Mouse (Mus musculus) ovary, postnatal 14 days (tissue): ENCODE data around the gene Dglucy.
A peak's percentile ranks its signal among the peaks of the same experiment; 100 is the strongest.

Experiments
- DNase-seq: peaks from one replicate; pipeline ENCODE4 v3.0.0; 2022; ENCODE audit warnings: low spot score

Dglucy gene

DNA sequence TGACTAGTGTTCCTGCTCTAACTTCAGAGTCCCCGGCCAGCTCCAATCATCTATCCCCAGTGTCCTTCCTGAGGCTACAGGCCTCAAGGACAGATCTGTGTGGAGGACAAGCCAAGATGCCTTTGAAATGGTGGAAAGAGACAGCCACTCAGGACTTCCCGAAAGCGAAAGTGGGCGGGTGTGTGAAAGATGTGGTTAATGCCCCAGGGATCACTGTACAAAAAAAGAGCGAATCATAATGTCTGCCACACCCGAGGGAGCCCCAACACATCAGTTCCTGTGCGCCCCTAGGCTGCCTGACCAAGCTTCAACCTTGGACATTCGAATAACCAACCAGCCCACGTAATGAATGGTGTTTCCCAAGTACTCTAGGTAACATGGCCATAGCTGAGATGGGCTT is 149.4 kb downstream of the Dglucy start:
- no peak for DNase-seq

DNA sequence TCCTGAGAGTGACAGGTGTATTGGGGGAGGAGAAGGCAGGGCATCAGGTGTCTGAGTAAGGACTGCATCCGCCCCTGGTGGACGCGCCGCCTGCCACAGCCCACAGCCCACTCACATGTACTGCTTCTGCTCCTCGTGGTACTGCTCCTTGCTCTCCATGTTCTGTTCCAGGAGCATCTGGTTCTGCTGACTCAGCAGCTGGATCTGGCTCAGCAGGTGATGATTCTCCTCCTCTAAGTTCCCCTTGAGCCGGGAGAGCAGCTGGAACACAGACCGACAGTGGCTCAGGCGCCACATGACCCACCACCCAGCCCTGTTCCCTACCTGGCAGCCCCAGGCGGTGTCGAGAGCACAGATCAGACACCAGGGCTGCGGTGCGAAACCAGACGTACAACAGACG is 152.8 kb downstream of the Dglucy start:
- DNase-seq = no peak

DNA sequence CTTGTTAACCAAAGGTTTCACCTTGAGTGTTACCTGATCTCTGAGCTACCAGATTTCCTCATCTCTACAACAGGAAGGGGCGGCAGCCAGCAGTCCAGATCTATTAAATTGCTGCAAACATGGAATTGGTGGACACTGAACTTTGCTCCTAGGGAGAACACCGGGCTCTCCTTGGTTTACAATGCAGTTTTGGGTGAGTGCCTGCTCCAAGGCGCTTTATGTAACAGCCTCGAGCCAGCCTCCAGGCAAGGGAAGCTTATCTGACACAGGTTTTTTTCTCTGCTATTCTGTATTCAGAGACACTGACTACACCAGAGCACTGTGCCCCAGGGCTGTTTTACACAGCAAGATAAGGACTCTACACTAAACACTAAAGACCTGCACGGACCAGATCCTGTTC is 155.9 kb downstream of the Dglucy start:
- no peak for DNase-seq

- peak; percentile 69 for DNase-seq
Measured at GRCm38 (mm10) chr12:100936116-100936515, 157.3 kb downstream of the Dglucy start.

GRCm38 (mm10) chr12:100936737-100937136 is 157.9 kb downstream of the Dglucy start:
- no peak for DNase-seq

DNA sequence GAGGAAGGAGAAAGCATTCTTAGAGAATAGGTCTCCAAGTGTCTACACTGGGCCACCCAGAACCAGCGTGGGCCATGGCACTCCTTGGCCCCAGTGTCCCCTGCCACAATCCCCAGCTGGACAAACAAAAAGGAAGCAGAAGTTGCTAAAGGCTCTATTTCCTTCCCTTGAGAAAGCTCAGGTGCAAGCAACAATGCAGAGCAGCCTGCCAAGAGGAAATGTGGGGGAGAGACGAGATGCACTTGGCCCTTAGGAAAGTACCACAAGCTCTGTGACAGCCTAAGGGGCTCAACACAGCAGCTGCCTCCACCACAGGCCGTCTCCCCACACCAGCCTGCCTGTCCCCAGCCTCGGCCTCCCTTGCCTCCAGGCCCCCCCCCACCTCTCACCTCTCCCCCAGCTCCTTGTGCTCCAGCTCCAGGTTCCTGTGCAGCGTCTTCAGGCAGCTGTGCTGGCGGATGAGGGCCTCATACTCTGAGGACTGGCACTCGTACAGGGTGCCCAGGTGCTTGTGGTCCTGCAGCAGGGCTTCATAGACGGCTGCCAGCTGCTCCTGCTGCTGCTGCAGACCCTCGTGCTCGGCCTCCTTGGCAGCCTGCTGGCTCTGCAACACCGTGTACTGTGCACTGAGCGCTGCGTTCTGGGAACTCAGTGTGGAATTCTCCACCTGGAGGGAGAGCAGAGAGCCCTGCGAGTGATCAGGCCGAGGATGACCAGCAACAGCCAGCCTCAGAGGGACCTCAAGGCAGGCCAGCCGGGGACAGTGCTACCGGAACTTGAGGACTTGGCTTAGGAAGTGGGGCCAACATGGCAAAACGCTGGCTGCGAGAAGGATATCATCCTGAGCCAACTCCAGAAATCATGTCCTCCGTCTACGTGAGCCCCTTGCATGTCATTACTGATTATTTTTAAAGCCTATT is 158.8 kb downstream of the Dglucy start:
- no peak for DNase-seq

GRCm38 (mm10) chr12:100941361-100941760 is 162.5 kb downstream of the Dglucy start:
- DNase-seq = no peak

DNA sequence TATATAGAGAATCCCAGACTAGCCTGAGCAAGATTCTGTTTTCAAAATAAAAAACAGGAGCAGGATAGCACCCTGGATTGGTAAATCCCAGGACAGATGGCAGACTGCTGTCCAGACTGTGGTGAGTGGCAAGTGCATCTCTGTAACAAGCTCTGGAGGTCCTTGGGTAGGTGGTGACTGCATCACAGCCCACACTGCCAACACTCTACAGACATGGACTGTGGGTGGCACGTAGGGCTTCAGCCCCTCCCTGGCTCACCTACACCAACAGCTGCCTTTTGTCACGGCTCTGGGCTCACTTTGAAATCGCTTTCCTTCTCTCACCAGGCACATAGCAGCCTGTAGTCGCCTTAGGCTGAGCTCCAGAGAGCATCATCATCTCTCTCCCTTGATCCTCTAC is 164.3 kb downstream of the Dglucy start:
- DNase-seq = no peak

DNA sequence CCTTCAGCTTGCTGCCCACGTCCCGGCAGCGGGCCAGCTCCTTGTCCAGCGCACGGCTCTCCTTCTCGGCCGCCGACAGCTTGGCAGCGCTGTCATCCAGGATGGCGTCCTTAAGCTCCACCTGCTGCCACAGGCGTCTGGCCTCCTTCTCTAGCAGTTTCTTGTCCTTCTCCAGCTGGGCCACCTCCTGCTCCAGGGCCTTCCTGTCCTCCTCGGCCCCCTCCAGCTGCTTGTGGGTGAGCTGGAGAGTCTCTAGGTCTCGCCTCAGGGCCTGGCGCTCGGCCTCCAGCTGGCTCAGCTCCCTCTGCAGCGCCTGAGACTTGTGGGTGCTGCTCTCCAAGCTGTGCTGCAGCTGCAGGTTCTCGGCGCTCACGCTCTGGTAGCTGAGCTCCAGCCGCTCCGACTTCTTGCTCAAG is 166.1 kb downstream of the Dglucy start:
- no peak for DNase-seq

DNA sequence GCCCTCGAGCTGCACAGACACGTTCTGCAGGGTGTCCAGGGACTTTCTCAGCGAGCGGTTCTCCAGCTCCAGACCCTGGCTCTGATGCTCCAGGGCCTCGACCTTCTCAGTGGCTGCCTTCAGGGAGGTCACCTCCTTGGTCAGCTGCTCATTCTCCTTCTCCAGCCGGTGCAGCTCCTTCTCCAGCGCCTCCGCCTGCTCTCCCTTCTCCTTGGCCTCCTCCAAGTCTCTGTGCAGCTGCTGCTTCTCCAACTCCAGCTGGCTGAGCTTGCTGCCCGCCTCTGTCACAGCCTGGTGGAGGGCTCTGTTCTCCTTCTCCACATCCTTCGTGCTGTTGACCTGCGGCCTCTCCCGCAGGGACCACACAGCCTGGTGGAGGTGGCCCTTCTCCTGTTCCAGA is 166.6 kb downstream of the Dglucy start:
- no peak for DNase-seq

DNA sequence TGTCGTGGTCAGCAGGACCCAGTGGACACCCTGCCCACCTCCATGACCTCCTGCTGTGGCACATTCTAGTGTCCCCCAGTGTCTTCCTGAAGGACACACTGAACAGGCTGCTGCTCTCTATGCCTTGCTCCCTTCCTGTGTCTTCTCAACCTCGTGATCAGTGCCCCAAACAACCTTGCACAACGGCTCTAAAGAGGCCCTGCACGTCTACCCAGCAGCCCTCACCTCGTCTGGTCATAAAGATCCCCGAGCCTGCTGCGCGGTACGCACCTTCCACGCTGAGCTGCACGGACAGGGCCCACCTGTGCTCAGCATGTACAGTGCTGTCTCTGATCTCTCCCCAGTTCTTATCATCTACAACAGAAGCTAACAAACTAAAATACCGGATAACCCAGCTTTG is 167.1 kb downstream of the Dglucy start:
- DNase-seq = no peak
